Mouse (Mus musculus) ES-E14 (cell line): ENCODE measurements at regions not wholly inside any gene's neighbourhood (a gene's known extent, or its start where the extent isn't known, plus 50 kb on each side); places are given as distances from the start of the nearest gene placed in this dataset.

Experiments used
- DNase-seq: peaks from one replicate; pipeline ENCODE4 v3.0.0-alpha.2; 2013; ENCODE audit warnings: low read depth, low spot score
- H3K27ac ChIP-seq: 2 replicates; pipeline ENCODE4 v1.5.1; 2012; ENCODE audit warnings: low read depth, mild to moderate bottlenecking, low read length, moderate library complexity, mixed read lengths; ENCODE audit not compliant: poor library complexity, insufficient read depth, severe bottlenecking
- H3K36me3 ChIP-seq: 2 replicates; pipeline ENCODE4 v1.6.1; 2012; ENCODE audit warnings: mild to moderate bottlenecking, low read length, moderate library complexity, mixed read lengths; ENCODE audit not compliant: control insufficient read depth, poor library complexity, insufficient read depth, severe bottlenecking
- H3K4me1 ChIP-seq, 2 experiments: fragments of 150-350 bp in 1 of 2; sonication (generic) in 1 of 2; 2 replicates each; pipeline ENCODE4 v1.6.1; 2012; ENCODE audit warnings: low read length in 2 of 2, mild to moderate bottlenecking in 1 of 2, mixed read lengths in 1 of 2; ENCODE audit not compliant: control insufficient read depth in 2 of 2, insufficient read depth in 2 of 2, poor library complexity in 1 of 2
- H3K4me3 ChIP-seq, 2 experiments: fragments of 150-350 bp in 1 of 2; sonication (generic) in 1 of 2; 2 replicates each; pipeline ENCODE4 v1.5.1; 2012; ENCODE audit warnings: low read length in 2 of 2, low read depth in 1 of 2, mild to moderate bottlenecking in 1 of 2, mixed read lengths in 1 of 2; ENCODE audit not compliant: insufficient read depth in 1 of 2, poor library complexity in 1 of 2, severe bottlenecking in 1 of 2
- H3K9ac ChIP-seq: 2 replicates; pipeline ENCODE4 v1.6.1; 2012; ENCODE audit warnings: low read depth, mild to moderate bottlenecking, low read length, mixed read lengths; ENCODE audit not compliant: poor library complexity, insufficient read depth, severe bottlenecking
- H3K9me3 ChIP-seq: fragments of 150-350 bp; sonication (generic); 2 replicates; pipeline ENCODE4 v1.6.1; 2012; ENCODE audit warnings: low read depth, mild to moderate bottlenecking, low read length; ENCODE audit not compliant: control insufficient read depth, insufficient read depth
- CHD2 ChIP-seq: IDR thresholded peaks from 2 replicates; pipeline ENCODE4 v1.6.1; 2014; ENCODE audit warnings: mild to moderate bottlenecking, low read depth, low read length, inconsistent platforms
- HCFC1 ChIP-seq: IDR thresholded peaks from 2 replicates; pipeline ENCODE4 v1.6.1; 2012; ENCODE audit warnings: low read length, inconsistent platforms, borderline replicate concordance; ENCODE audit not compliant: insufficient read depth
- MAFK ChIP-seq: IDR thresholded peaks from 2 replicates; pipeline ENCODE4 v1.6.1; 2014; ENCODE audit warnings: mild to moderate bottlenecking, low read depth, low read length, inconsistent platforms; ENCODE audit not compliant: insufficient read depth
- ZC3H11A ChIP-seq: IDR thresholded peaks from 2 replicates; pipeline ENCODE4 v1.6.1; 2012; ENCODE audit warnings: low read depth, mild to moderate bottlenecking, inconsistent platforms, low read length, borderline replicate concordance
- ZNF384 ChIP-seq: IDR thresholded peaks from 2 replicates; pipeline ENCODE4 v1.6.1; 2012; ENCODE audit warnings: low read depth, low read length, inconsistent platforms
- in situ Hi-C, 2 experiments: fragments of 600-800 bp; cut with MboI; formaldehyde crosslinking; loops; one replicate each; pipeline ENCODE4 v1.15.1; 2025; ENCODE audit warnings: low sequenced_read_pairs in 2 of 2, inconsistent platforms in 1 of 2; ENCODE audit not compliant: unreplicated experiment in 2 of 2

GRCm38 (mm10) chr15:40280551-40280950 lies 146.4 kb downstream of the 9330182O14Rik start:
- H3K9ac ChIP-seq: no peak overlapping the region
- in situ Hi-C loops: no loop called here
- TF ChIP-seq CHD2 (no peak), HCFC1 (no peak), MAFK (no peak), ZC3H11A (no peak), ZNF384 (no peak)

DNA sequence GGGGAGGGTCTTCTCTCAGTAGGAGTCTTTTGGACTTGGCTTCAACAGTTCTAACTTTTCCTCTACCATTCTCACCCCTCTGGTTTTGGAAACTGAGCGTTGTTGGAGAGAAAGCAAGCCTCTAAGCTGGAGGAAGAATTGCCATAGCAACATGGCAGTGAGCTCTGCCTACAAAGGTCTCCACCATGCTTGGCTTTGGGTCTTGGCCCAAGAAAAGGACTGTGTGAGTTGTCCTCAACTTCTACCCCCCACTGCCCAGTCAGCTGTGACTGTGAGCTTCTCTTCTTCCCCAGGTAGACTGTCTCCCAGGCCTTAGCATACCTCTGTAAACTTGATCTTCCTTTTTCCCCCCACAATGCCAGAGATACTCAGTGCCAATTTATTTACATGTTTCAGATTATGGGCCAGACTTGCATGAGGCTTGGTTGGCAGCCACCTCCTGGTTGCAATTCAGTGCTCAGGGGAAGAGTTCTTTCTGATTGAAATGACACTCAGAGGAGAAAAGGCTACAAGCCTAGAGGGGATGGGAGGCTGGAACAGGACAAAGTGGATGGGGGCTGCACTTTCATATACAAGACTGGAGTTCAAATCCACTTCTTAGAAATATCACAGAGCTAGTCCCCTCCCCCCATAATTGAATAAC lies 147.0 kb downstream of the 9330182O14Rik start:
- H3K9ac ChIP-seq: no peak overlapping the region
- H3K27ac ChIP-seq: no peak overlapping the region
- TF ChIP-seq HCFC1: no peak
- no peak for TF ChIP-seq CHD2
- TF ChIP-seq MAFK: no peak
- TF ChIP-seq ZC3H11A: no peak
- TF ChIP-seq ZNF384: no peak
- DNase-seq: no peak
- H3K36me3 ChIP-seq: no peaks in the 10 kb centered on the region
- H3K4me3 ChIP-seq: no peak overlapping the region
- H3K4me1 ChIP-seq: no peaks in the 10 kb centered on the region
- in situ Hi-C loops: no loop called here
- H3K9me3 ChIP-seq: no peaks in the 10 kb centered on the region

More at GRCm38 (mm10) chr15:40280551-40280950, 146.4 kb downstream of the 9330182O14Rik start:
- H3K27ac ChIP-seq: no peak overlapping the region
- H3K4me3 ChIP-seq: no peak overlapping the region
- DNase-seq: no peak
- no peaks in the 10 kb centered on the region for H3K36me3 ChIP-seq
- no peaks in the 10 kb centered on the region for H3K9me3 ChIP-seq
- H3K4me1 ChIP-seq: no peaks in the 10 kb centered on the region

DNA sequence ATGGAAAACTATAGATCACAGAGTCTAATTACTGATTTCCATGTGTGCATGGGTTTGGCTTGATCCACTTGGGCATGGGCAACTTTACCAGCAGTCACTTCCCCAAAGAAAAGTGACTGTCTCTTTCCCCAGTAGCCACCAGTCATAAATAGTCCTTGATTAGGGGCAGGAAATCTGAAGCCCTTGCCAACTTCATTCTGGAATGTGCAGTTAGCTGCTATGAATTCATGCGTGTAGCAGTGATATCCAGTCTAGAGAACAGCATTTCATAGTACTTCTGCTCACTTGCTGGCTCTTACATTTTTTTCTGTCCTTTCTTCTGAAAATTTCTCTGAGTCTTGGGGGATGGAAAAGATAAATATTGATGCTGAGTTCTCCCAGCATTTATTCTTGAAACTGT lies 157.4 kb downstream of the 9330182O14Rik start:
- Histone ChIP-seq H3K4me3 (no peak overlapping the region), H3K9ac (no peak overlapping the region), H3K27ac (no peak overlapping the region), H3K36me3 (no peaks in the 10 kb centered on the region), H3K9me3 (no peaks in the 10 kb centered on the region), H3K4me1 (no peaks in the 10 kb centered on the region)
- TF ChIP-seq CHD2 (no peak), MAFK (no peak), ZC3H11A (no peak), ZNF384 (no peak)
- in situ Hi-C loops: no loop called here
- DNase-seq: no peak

DNA sequence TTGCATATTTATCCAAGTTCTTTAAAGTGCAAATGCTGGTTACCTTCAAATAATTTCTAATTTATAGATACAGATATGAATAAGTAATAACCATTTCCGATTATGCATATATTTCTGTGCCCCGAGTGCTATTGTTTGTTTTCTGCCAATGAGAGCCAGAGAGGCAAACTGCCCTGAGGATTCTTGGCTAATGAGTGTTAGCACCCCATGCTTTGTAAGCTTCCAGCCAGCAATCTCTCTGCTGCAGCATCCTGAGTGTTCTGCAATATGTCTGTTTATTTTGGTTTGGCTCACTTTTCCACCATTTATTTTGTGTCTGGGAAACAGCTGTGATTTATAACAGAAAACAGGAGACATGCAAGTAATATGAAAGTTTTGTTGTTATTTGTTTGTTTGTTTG lies 178.1 kb downstream of the 9330182O14Rik start:
- no peak overlapping the region for H3K27ac ChIP-seq
- in situ Hi-C loops: no loop called here
- no peaks in the 10 kb centered on the region for H3K36me3 ChIP-seq
- H3K9ac ChIP-seq: no peak overlapping the region
- H3K9me3 ChIP-seq: no peaks in the 10 kb centered on the region
- DNase-seq: no peak
- no peaks in the 10 kb centered on the region for H3K4me1 ChIP-seq
- no peak overlapping the region for H3K4me3 ChIP-seq
- TF ChIP-seq HCFC1 (no peak), ZNF384 (no peak), MAFK (no peak), CHD2 (no peak), ZC3H11A (no peak)

- H3K4me3 ChIP-seq: no peak overlapping the region
- H3K4me1 ChIP-seq: no peaks in the 10 kb centered on the region
- no peak for DNase-seq
- H3K27ac ChIP-seq: no peak overlapping the region
- H3K9me3 ChIP-seq: no peaks in the 10 kb centered on the region
- no peak overlapping the region for H3K9ac ChIP-seq
- in situ Hi-C loops: no loop called here
- H3K36me3 ChIP-seq: no peaks in the 10 kb centered on the region
- TF ChIP-seq MAFK (no peak), HCFC1 (no peak), ZNF384 (no peak), CHD2 (no peak), ZC3H11A (no peak)
Observed at GRCm38 (mm10) chr15:40339746-40340145, 205.6 kb downstream of the 9330182O14Rik start.
